ENCODE assay signal across 8 mouse cellular contexts in genomic region chr1:85852996-85853689, GRCm38 (mm10). TPM values are rescaled to one million over a fixed set of nuclear protein-coding genes. Genes with fewer than 3 reads are reported as not detected.
A peak's percentile ranks its signal among the peaks of the same experiment; 100 is the strongest.
DNase-seq lines count a peak whose midpoint lies in the region; ATAC-seq and TF ChIP-seq lines count a peak whose summit lies in the region.

No protein-coding gene starts in this region.

- DNase-seq in c-Kit-negative CD71-positive TER-119-positive erythroid progenitor cells, embryonic 14.5 days (ENCODE audit: low read depth, low spot score): peak; percentile 11
- DNase-seq in forebrain, embryonic 10.5 days (ENCODE audit: extremely low spot score, low spot score): peak; percentile 46
- peak; percentile 65 for DNase-seq in heart, postnatal 0 days (ENCODE audit: low spot score)
- peak; percentile 70 to 74 for DNase-seq in kidney, postnatal 25 days
- DNase-seq in liver, embryonic 13.5 days: peak; percentile 36
- DNase-seq in neural tube, embryonic 11.5 days (ENCODE audit: low spot score): peak; percentile 77

- H3K4me1 ChIP-seq in E14TG2a.4 (replicated peaks; ENCODE audit: low read depth, low read length): peaks cover 13% of the 10 kb centered on the region
- no peaks in the 10 kb centered on the region for H3K4me1 ChIP-seq in forebrain, embryonic 10.5 days
- no peaks in the 10 kb centered on the region for H3K4me1 ChIP-seq in heart, postnatal 0 days (ENCODE audit: control insufficient read depth, insufficient read depth)
- peaks cover 11% of the 10 kb centered on the region; the same call in 1 of the 2 replicates for H3K4me1 ChIP-seq in liver, embryonic 13.5 days (replicated peaks)
- no peaks in the 10 kb centered on the region for H3K4me1 ChIP-seq in neural tube, embryonic 11.5 days (ENCODE audit: control insufficient read depth, insufficient read depth, low read length)
- no peaks in the 10 kb centered on the region for H3K4me1 ChIP-seq in testis, adult 2 months (ENCODE audit: control insufficient read depth, insufficient read depth, low read length)

- WGBS in forebrain, embryonic 10.5 days: 84% methylated on average over 2 of the region's 2 CpGs
- WGBS in heart, postnatal 0 days: 85% methylated on average over 2 of the region's 2 CpGs
- WGBS in liver, embryonic 13.5 days (ENCODE audit: insufficient replicate concordance): 80% methylated on average over 2 of the region's 2 CpGs
- WGBS in neural tube, embryonic 11.5 days: 78% methylated on average over 2 of the region's 2 CpGs

- H3K4me3 ChIP-seq in E14TG2a.4 (replicated peaks; ENCODE audit: low read length): no peak overlapping the region
- no peak overlapping the region for H3K4me3 ChIP-seq in forebrain, embryonic 10.5 days
- H3K4me3 ChIP-seq in heart, postnatal 0 days (ENCODE audit: low read depth, low read length): no peak overlapping the region
- H3K4me3 ChIP-seq in liver, embryonic 13.5 days (replicated peaks): no peak overlapping the region
- no peak overlapping the region for H3K4me3 ChIP-seq in neural tube, embryonic 11.5 days (ENCODE audit: low read depth, low read length)
- H3K4me3 ChIP-seq in testis, adult 2 months (ENCODE audit: control insufficient read depth, low read depth, low read length): no peak overlapping the region

- TF ChIP-seq CTCF in E14TG2a.4 (conservative IDR thresholded peaks at IDR 0.05; ENCODE audit: low read length): peak; percentile 90
- peak; percentile 100 for TF ChIP-seq CTCF in heart, postnatal 0 days (IDR thresholded peaks at IDR 0.05; ENCODE audit: low read depth)
- peak; percentile 65; the same call in 1 of the 2 replicates for TF ChIP-seq CTCF in testis, adult 2 months (IDR thresholded peaks at IDR 0.05; ENCODE audit: control insufficient read depth, insufficient read depth, insufficient replicate concordance, low read depth, low read length)

- peaks cover 48% of the 10 kb centered on the region for H3K36me3 ChIP-seq in E14TG2a.4 (ENCODE audit: insufficient read depth, low read length)
- peaks cover 47% of the 10 kb centered on the region for H3K36me3 ChIP-seq in forebrain, embryonic 10.5 days (replicated peaks)
- H3K36me3 ChIP-seq in heart, postnatal 0 days (replicated peaks; ENCODE audit: control insufficient read depth, insufficient read depth, low read length): peaks cover 29% of the 10 kb centered on the region
- H3K36me3 ChIP-seq in liver, embryonic 13.5 days: peaks cover 43% of the 10 kb centered on the region
- peaks cover 7% of the 10 kb centered on the region; the same call in 1 of the 2 replicates for H3K36me3 ChIP-seq in neural tube, embryonic 11.5 days (ENCODE audit: control insufficient read depth, insufficient read depth, low read length)
- H3K36me3 ChIP-seq in testis, adult 2 months (ENCODE audit: control insufficient read depth, insufficient read depth, low read length): peaks cover 4% of the 10 kb centered on the region

- H3K27ac ChIP-seq in forebrain, embryonic 10.5 days: no peak overlapping the region
- H3K27ac ChIP-seq in heart, postnatal 0 days (ENCODE audit: low read depth): no peak overlapping the region
- no peak overlapping the region for H3K27ac ChIP-seq in liver, embryonic 13.5 days
- no peak overlapping the region for H3K27ac ChIP-seq in neural tube, embryonic 11.5 days (ENCODE audit: low read depth, low read length)
- H3K27ac ChIP-seq in testis, adult 2 months (ENCODE audit: control insufficient read depth, insufficient read depth, low read depth, low read length): no peak overlapping the region

- H3K9me3 ChIP-seq in E14TG2a.4 (ENCODE audit: low read length): no peaks in the 10 kb centered on the region
- H3K9me3 ChIP-seq in forebrain, embryonic 10.5 days: no peaks in the 10 kb centered on the region
- no peaks in the 10 kb centered on the region for H3K9me3 ChIP-seq in heart, postnatal 0 days (replicated peaks; ENCODE audit: control insufficient read depth, low read length)
- no peaks in the 10 kb centered on the region for H3K9me3 ChIP-seq in liver, embryonic 13.5 days (replicated peaks)
- H3K9me3 ChIP-seq in neural tube, embryonic 11.5 days (ENCODE audit: control insufficient read depth, low read length): no peaks in the 10 kb centered on the region

- H3K9ac ChIP-seq in heart, postnatal 0 days (replicated peaks; ENCODE audit: low read depth, low read length): no peak overlapping the region
- no peak overlapping the region for H3K9ac ChIP-seq in liver, embryonic 13.5 days
- H3K9ac ChIP-seq in neural tube, embryonic 11.5 days (ENCODE audit: low read length): no peak overlapping the region

- no peaks in the 10 kb centered on the region for H3K27me3 ChIP-seq in E14TG2a.4 (ENCODE audit: insufficient read depth, low read length)
- no peaks in the 10 kb centered on the region for H3K27me3 ChIP-seq in forebrain, embryonic 10.5 days (ENCODE audit: poor library complexity, severe bottlenecking)
- no peaks in the 10 kb centered on the region for H3K27me3 ChIP-seq in heart, postnatal 0 days (ENCODE audit: control insufficient read depth, insufficient read depth, low read length)
- no peaks in the 10 kb centered on the region for H3K27me3 ChIP-seq in liver, embryonic 13.5 days
- H3K27me3 ChIP-seq in neural tube, embryonic 11.5 days (ENCODE audit: control insufficient read depth, insufficient read depth, low read length): no peaks in the 10 kb centered on the region
- H3K27me3 ChIP-seq in testis, adult 2 months (ENCODE audit: control insufficient read depth, insufficient read depth, low read length): no peaks in the 10 kb centered on the region

- ATAC-seq in heart, postnatal 0 days (ENCODE audit: insufficient read depth, low read depth): peak; percentile 69
- ATAC-seq in liver, embryonic 13.5 days (ENCODE audit: low read depth): peak; percentile 64
- peak; percentile 67; the same call in 1 of the 2 replicates for ATAC-seq in neural tube, embryonic 11.5 days (ENCODE audit: insufficient read depth, low FRiP score, low TSS enrichment)

- no peak overlapping the region for H3K4me2 ChIP-seq in heart, postnatal 0 days (ENCODE audit: low read depth, low read length)
- no peak overlapping the region for H3K4me2 ChIP-seq in liver, embryonic 13.5 days
- no peak overlapping the region for H3K4me2 ChIP-seq in neural tube, embryonic 11.5 days (ENCODE audit: low read depth)

- TF ChIP-seq EP300 in heart, postnatal 0 days (IDR thresholded peaks at IDR 0.05; ENCODE audit: low read depth): no peak

- no peak for TF ChIP-seq POLR2A in testis, adult 2 months (IDR thresholded peaks at IDR 0.05; ENCODE audit: control insufficient read depth, low read depth, low read length)

RNA-seq across cellular contexts. Expression of gene Itm2c, which starts 40.9 kb away (rescaled TPM):
- polyA plus RNA-seq in forebrain, embryonic 10.5 days (2016; fragmentation: Nextera tagmentation; extraction: Ambion mirVana): 126 and 132 TPM in 2 replicates
- 180 and 255 TPM in 2 replicates for total RNA-seq in heart, postnatal 0 days (2014; rRNA removed; ENCODE audit: low replicate concordance)
- 144 and 146 TPM in 2 replicates for polyA plus RNA-seq in heart, postnatal 0 days (2015; fragmentation: Nextera tagmentation; extraction: Ambion mirVana)
- polyA plus RNA-seq in liver, embryonic 13.5 days (2015; fragmentation: Nextera tagmentation; extraction: Ambion mirVana): 38.3 and 39.7 TPM in 2 replicates
- 70.6 and 72.3 TPM in 2 replicates for polyA plus RNA-seq in neural tube, embryonic 11.5 days (2014; fragmentation: Nextera tagmentation; extraction: Ambion mirVana)
- 69.6 and 72.5 TPM in 2 replicates for polyA plus RNA-seq in testis, adult 2 months (2012; rRNA removed)

RNA-seq across cellular contexts. Expression of gene Cab39, which starts 59.9 kb away (rescaled TPM):
- 34.0 TPM in 2 replicates for polyA plus RNA-seq in forebrain, embryonic 10.5 days (2016; fragmentation: Nextera tagmentation; extraction: Ambion mirVana)
- total RNA-seq in heart, postnatal 0 days (2014; rRNA removed; ENCODE audit: low replicate concordance): 102 and 138 TPM in 2 replicates
- 20.0 and 21.3 TPM in 2 replicates for polyA plus RNA-seq in heart, postnatal 0 days (2015; fragmentation: Nextera tagmentation; extraction: Ambion mirVana)
- 11.4 and 13.4 TPM in 2 replicates for polyA plus RNA-seq in liver, embryonic 13.5 days (2015; fragmentation: Nextera tagmentation; extraction: Ambion mirVana)
- 70.5 and 74.7 TPM in 2 replicates for polyA plus RNA-seq in neural tube, embryonic 11.5 days (2014; fragmentation: Nextera tagmentation; extraction: Ambion mirVana)
- polyA plus RNA-seq in testis, adult 2 months (2012; rRNA removed): 38.6 and 41.4 TPM in 2 replicates

Comparison
In these comparisons a context has a peak if more than half of its experiments do, and no peak if none do; other contexts are left out.
1. DNase-seq: peak in every context shown above with its lines; median percentile 77 in neural tube, embryonic 11.5 days; 72 in kidney, postnatal 25 days; 65 in heart, postnatal 0 days; 46 in forebrain, embryonic 10.5 days; 36 in liver, embryonic 13.5 days; 11 in c-Kit-negative CD71-positive TER-119-positive erythroid progenitor cells, embryonic 14.5 days.